Mouse (Mus musculus): ENCODE measurements at regions not wholly inside any gene's neighbourhood (a gene's known extent, or its start where the extent isn't known, plus 50 kb on each side); places are given as distances from the start of the nearest gene placed in this dataset.
"Not testable (repeated sequence)": the region's sequence is repeated elsewhere in the genome, so short reads cannot be mapped to it uniquely, and the experiment has no call there.

DNA sequence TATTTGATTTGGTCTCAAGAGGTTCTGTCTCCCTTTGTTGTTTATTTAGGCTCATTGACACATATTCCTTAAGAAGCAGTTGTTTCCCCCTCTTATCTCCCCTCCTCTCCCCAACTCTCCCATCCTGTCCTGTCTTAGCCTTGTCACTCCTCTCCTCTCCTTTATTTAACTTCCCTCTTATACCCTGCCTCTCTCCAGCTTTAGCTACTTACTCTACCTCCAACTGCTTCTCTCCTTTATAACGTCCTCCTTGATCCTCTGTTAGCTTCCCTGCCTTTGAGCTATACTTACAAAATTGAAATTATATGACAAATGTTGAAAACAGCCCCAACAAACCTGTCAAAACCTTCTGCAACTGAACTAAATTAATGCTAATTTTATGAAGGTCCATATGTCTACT is 841.7 kb upstream of the G6pd2 start:
- H3K36me3 ChIP-seq, result no peaks in the 10 kb centered on the region
- ATAC-seq (ENCODE audit: low FRiP score, low read depth), result no peak
- WGBS, result 61% methylated on average over 1 of the region's 1 CpGs

DNA sequence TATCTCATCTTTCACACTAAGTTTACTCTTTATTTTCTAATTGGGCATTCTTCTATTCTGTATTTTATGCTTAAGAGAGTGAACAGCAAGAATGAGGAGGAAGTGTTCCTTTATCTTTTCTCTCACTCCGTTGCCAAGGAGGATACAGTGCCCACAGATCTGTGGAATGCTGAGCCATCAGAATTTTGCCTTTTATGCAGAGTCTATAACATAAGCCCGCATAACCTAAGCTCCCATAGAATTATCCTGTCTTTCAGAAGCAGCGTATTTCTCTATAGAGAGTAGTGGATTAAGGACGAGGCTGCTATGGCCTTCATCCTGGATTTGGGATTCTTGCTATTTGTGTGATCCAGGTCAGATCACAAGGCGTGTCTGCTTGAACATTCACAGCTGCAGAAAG is 839.1 kb upstream of the G6pd2 start:
- H3K27me3 ChIP-seq (replicated peaks), result no peaks in the 10 kb centered on the region
- H3K4me2 ChIP-seq (replicated peaks), result no peak overlapping the region
- ATAC-seq (ENCODE audit: low FRiP score, low read depth), result no peak
- no peak overlapping the region for H3K4me3 ChIP-seq
- no peaks in the 10 kb centered on the region for H3K9me3 ChIP-seq
- H3K27ac ChIP-seq, result no peak overlapping the region
- WGBS, result 77% methylated on average over 5 of the region's 5 CpGs
- no peaks in the 10 kb centered on the region for H3K36me3 ChIP-seq
- H3K9ac ChIP-seq, result no peak overlapping the region
- no peaks in the 10 kb centered on the region for H3K4me1 ChIP-seq

More for the DNA sequence above, 841.7 kb upstream of the G6pd2 start:
- Histone ChIP-seq H3K9me3 (no peaks in the 10 kb centered on the region), H3K4me2 (replicated peaks) (no peak overlapping the region), H3K9ac (no peak overlapping the region), H3K4me1 (no peaks in the 10 kb centered on the region), H3K27ac (no peak overlapping the region), H3K4me3 (no peak overlapping the region), H3K27me3 (replicated peaks) (no peaks in the 10 kb centered on the region)

DNA sequence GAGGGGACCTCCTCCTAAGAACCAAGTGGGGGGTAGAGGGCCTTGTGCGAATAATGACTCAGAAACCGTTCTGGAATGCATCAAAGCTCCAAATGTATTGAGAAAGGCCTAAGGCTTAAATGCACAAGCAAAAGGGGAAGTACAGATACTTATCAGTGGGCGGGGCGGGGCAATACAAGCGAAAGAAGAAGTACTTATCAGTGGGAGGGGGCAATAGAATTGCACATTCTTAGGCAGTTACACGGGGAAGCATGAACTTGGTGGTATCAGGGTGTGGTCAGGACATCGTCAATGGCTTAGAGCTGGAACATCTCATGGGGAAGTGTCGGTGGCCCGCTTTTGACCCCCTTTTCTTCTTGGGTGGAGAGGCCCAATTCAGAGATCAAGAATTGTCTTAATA is 829.9 kb upstream of the G6pd2 start:
- Histone ChIP-seq H3K27me3 (replicated peaks) (no peaks in the 10 kb centered on the region), H3K36me3 (no peaks in the 10 kb centered on the region), H3K9me3 (no peaks in the 10 kb centered on the region), H3K9ac (no peak overlapping the region), H3K4me3 (no peak overlapping the region), H3K27ac (no peak overlapping the region), H3K4me1 (no peaks in the 10 kb centered on the region), H3K4me2 (replicated peaks) (no peak overlapping the region)
- no peak for ATAC-seq (ENCODE audit: low FRiP score, low read depth)
- 87% methylated on average over 9 of the region's 9 CpGs for WGBS

DNA sequence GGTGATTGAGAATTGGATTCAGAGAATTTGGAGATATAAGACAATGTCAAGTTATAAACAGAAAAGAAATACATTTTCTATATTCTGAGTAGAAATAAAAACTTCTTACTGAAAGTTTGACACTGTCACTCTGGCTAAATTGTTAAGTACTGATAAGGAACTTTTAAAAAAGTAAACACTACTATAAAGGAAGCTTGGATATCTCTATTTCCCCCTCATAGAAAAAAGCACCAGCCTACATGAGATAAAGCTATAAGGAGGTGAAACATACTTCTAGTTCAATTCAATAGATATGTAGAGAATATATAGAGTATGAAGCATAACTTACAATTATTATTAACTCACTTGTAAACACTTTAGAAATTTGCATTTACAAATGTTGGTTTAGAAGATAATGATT is 820.3 kb upstream of the G6pd2 start:
- Histone ChIP-seq H3K9ac (no peak overlapping the region), H3K4me2 (replicated peaks) (no peak overlapping the region), H3K27ac (no peak overlapping the region), H3K9me3 (no peaks in the 10 kb centered on the region), H3K4me3 (no peak overlapping the region), H3K36me3 (no peaks in the 10 kb centered on the region), H3K27me3 (replicated peaks) (no peaks in the 10 kb centered on the region), H3K4me1 (no peaks in the 10 kb centered on the region)
- ATAC-seq (ENCODE audit: low FRiP score, low read depth), result no peak

DNA sequence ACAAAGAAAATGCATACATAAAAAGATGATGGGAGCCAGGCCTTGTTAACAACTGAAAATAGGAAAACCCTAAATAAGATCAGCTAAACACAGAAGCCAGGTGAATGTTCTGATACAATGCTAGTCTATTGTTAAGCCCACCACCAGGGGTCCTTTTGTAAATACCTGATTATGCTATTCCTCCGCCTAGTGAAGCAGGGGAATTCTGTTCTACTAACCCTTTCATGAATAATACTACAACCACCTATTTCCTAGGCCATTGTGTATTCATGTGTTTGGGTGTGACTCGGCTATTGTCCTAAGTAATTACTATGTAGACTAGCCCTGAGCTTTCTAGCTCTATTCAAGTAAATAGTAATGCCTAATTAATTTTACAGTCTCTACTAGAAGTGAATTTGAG is 819.3 kb upstream of the G6pd2 start:
- WGBS, result 76% methylated on average over 2 of the region's 2 CpGs
- not testable (repeated sequence) for H3K36me3 ChIP-seq; H3K27ac ChIP-seq; H3K9ac ChIP-seq; H3K4me1 ChIP-seq; ATAC-seq (ENCODE audit: low FRiP score, low read depth); H3K4me2 ChIP-seq (replicated peaks); H3K9me3 ChIP-seq; H3K4me3 ChIP-seq; H3K27me3 ChIP-seq (replicated peaks)

DNA sequence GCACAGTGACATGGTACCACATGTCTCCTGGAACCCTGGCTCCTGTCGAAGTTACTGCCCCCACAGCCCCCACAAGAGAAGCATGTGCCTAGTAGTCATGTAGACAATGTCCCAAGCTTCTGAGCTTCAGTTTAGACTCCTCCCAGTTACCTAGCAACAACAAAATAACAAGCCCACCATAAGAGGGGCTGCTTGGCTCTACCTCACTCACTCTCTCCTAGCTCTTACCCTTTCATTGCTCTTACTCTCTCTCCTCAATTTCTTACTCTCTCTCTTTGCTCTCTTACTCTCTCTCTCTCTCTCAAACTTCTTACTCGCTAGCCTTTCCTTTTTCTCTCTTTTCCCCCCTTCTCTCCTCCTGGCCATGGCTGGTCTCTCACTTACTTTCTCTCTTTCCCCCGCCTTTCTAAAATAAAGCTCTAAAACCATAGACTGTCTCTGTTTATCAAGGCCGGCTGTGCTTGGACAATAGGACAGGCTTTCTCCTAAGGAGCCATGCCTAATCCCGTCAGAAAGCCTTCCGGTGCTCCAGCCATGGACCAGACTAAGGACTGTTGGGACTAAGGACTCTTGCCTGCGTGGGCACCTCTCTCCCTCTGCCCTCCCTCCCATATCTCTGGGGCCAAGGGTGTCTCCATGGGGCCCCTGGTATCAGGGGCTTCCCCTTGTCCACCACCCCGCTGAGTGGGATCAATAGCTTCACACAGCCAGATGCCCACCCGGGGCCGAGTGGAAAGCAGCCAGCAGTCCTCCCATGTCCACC is 813.7 kb upstream of the G6pd2 start:
- 0 out of 2 replicates have a peak, but pooled peaks have one; percentile 9 for ATAC-seq (ENCODE audit: low FRiP score, low read depth)
- 57% methylated on average over 10 of the region's 10 CpGs for WGBS
- Histone ChIP-seq H3K9ac (no peak overlapping the region), H3K4me3 (no peak overlapping the region), H3K27ac (no peak overlapping the region), H3K4me1 (no peaks in the 10 kb centered on the region), H3K36me3 (no peaks in the 10 kb centered on the region), H3K27me3 (replicated peaks) (no peaks in the 10 kb centered on the region), H3K9me3 (no peaks in the 10 kb centered on the region), H3K4me2 (replicated peaks) (no peak overlapping the region)

DNA sequence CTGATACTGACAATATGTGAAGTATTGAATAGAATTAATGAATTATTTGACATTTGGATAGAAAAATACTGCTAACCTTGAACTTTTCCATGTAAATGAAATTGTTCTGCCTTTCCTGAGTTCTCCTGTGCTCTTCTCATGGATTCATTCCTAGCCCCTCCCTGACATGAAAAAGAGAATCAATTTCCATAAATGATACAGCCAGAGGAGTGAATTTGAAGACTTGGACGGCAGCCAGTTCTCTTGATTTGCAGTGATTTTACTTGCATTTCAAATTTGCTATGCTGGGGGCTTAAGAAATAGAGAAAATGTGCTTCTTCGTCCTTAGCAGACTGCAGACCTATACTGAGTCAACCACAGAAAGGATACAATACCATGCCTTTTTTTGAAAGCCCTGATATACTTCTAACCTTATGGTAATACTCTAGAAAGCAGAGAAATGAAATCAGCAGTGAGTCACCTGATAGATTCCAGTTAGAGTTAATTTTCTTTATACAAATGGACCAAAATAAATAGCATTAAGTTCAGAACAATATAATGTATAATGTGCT is 773.0 kb upstream of the G6pd2 start:
- 76% methylated on average over 2 of the region's 2 CpGs for WGBS

More for the DNA sequence above, 773.0 kb upstream of the G6pd2 start:
- Histone ChIP-seq H3K27me3 (replicated peaks) (no peaks in the 10 kb centered on the region), H3K4me2 (replicated peaks) (no peak overlapping the region), H3K4me1 (no peaks in the 10 kb centered on the region), H3K27ac (no peak overlapping the region), H3K9ac (no peak overlapping the region), H3K36me3 (no peaks in the 10 kb centered on the region), H3K4me3 (no peak overlapping the region), H3K9me3 (no peaks in the 10 kb centered on the region)
- no peak for ATAC-seq (ENCODE audit: low FRiP score, low read depth)

Measured in neural tube, embryonic 12.5 days (tissue).